8 mouse cellular contexts compared by ENCODE assay signal in genomic region chr9:7872775-7873439, GRCm38 (mm10). TPM values are rescaled to one million over a fixed set of nuclear protein-coding genes. Genes with fewer than 3 reads are reported as not detected.
A peak's percentile ranks its signal among the peaks of the same experiment; 100 is the strongest.
DNase-seq lines count a peak whose midpoint lies in the region; ATAC-seq and TF ChIP-seq lines count a peak whose summit lies in the region.

TSS of gene Birc3 (minus strand) at chr9:7873186.

- peak; percentile 29; the same call in 1 of the 2 replicates for TF ChIP-seq CTCF in liver, embryonic 14.5 days (IDR thresholded peaks at IDR 0.05; ENCODE audit: low read depth)

- no peak for TF ChIP-seq EP300 in liver, embryonic 14.5 days (IDR thresholded peaks at IDR 0.05; ENCODE audit: low read depth)

- H3K36me3 ChIP-seq in embryonic facial prominence, embryonic 13.5 days: peaks cover under 1% of the 10 kb centered on the region; the same call in 1 of the 2 replicates
- no peaks in the 10 kb centered on the region for H3K36me3 ChIP-seq in liver, embryonic 14.5 days (replicated peaks; ENCODE audit: control insufficient read depth, insufficient read depth, low read depth)

- peak; percentile 79 for ATAC-seq in embryonic facial prominence, embryonic 13.5 days (ENCODE audit: insufficient number of reproducible peaks, insufficient read depth, low FRiP score, low TSS enrichment, low read depth)
- ATAC-seq in liver, embryonic 14.5 days (ENCODE audit: insufficient read depth): peak; percentile 97

- H3K4me2 ChIP-seq in embryonic facial prominence, embryonic 13.5 days: peak within 1 kb of the TSS; percentile 82
- H3K4me2 ChIP-seq in liver, embryonic 14.5 days (ENCODE audit: low read depth): peak within 1 kb of the TSS; percentile 75

- peak within 1 kb of the TSS; percentile 87 for H3K27ac ChIP-seq in embryonic facial prominence, embryonic 13.5 days
- peak within 1 kb of the TSS; percentile 50 for H3K27ac ChIP-seq in liver, embryonic 14.5 days

- peaks cover 11% of the 10 kb centered on the region; the same call in 1 of the 2 replicates for H3K4me1 ChIP-seq in embryonic facial prominence, embryonic 13.5 days
- peaks cover 0 to 15% of the 10 kb centered on the region in 2 experiments; a peak in 3 of 4 replicates for H3K4me1 ChIP-seq in liver, embryonic 14.5 days (replicated peaks; ENCODE audit: control insufficient read depth in 2 of 2, insufficient read depth in 2 of 2, low read length in 1 of 2)

- peak within 1 kb of the TSS; percentile 65 for H3K4me3 ChIP-seq in embryonic facial prominence, embryonic 13.5 days
- peak within 1 kb of the TSS; percentile 57 to 73 for H3K4me3 ChIP-seq in liver, embryonic 14.5 days (ENCODE audit: insufficient read depth in 1 of 2, low read depth in 2 of 2, low read length in 2 of 2)

- peak; percentile 40 for DNase-seq in retina, embryonic 14.5 days (ENCODE audit: low spot score)
- no peak for DNase-seq in retina, postnatal 1 day
- peak; percentile 78 to 88 for DNase-seq in heart, adult 9 months (ENCODE audit: low spot score in 2 of 2)
- DNase-seq in kidney, adult 8-10 months: peak; percentile 69 to 78
- DNase-seq in liver, embryonic 14.5 days (ENCODE audit: low read depth in 3 of 3, low spot score in 3 of 3): peak; percentile 41 to 74 (median 47)
- peak; percentile 99 for DNase-seq in natural killer cell, adult 2 months (ENCODE audit: low spot score in 2 of 2)
- peak; percentile 76 for DNase-seq in testis, postnatal 10 days (ENCODE audit: low spot score)

- H3K9ac ChIP-seq in embryonic facial prominence, embryonic 13.5 days: peak within 1 kb of the TSS; percentile 82
- H3K9ac ChIP-seq in liver, embryonic 14.5 days (replicated peaks): peak within 1 kb of the TSS; percentile 62

- 2% methylated on average over 26 of the region's 26 CpGs for WGBS in embryonic facial prominence, embryonic 13.5 days
- WGBS in liver, embryonic 14.5 days (ENCODE audit: insufficient replicate concordance): 1% methylated on average over 26 of the region's 26 CpGs

- H3K9me3 ChIP-seq in embryonic facial prominence, embryonic 13.5 days: no peaks in the 10 kb centered on the region
- H3K9me3 ChIP-seq in liver, embryonic 14.5 days (ENCODE audit: control insufficient read depth, low read length): no peaks in the 10 kb centered on the region

- no peaks in the 10 kb centered on the region for H3K27me3 ChIP-seq in embryonic facial prominence, embryonic 13.5 days
- no peaks in the 10 kb centered on the region for H3K27me3 ChIP-seq in liver, embryonic 14.5 days (ENCODE audit: control insufficient read depth, insufficient read depth, low read length)

RNA-seq across cellular contexts. Expression of gene Birc3, which starts in this region (rescaled TPM):
- polyA plus RNA-seq in embryonic facial prominence, embryonic 13.5 days (2015; fragmentation: Nextera tagmentation; extraction: Ambion mirVana): 14.1 and 15.6 TPM in 2 replicates
- 3.6 and 4.7 TPM in 2 replicates for polyA plus RNA-seq in liver, embryonic 14.5 days (2012; rRNA removed)
- polyA plus RNA-seq in liver, embryonic 14.5 days (2014; fragmentation: Nextera tagmentation; extraction: Ambion mirVana): 4.7 and 6.1 TPM in 2 replicates
